Mouse (Mus musculus): ENCODE results near the gene Reps2.

DNA sequence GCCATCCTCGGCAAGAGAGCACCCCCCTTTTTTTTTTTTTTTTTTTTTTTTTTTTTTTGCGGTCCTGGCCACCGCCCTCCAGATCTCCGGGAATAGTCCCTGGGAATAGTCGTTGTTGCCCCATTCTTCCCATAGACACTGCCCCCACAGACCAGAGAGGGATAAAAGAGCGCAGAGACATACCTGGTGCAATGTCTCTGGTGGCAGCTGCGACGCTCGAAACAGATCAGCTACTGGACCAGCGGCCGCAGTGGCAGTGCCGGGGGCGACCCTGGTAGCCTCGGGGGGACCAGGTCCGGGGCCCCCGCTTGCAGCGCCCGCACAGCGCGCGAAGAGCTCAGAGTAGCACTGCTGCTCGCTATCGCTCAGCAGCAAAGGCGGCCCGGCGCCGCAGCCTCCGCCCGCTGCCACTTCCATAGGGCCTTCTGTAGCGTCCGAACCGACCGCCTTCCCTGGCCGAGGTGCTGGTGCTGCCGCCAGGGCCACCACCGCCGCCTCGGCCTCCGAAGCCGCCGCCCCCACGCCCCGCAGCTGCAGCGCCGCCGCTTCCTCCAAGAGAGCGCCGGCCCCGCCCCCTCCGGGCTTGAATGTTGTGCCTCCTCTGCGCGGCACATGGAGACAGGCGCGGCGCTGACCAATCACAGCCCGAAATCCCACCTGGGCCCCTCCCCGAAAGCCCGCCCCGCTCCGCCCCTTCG, at the start of gene Reps2:
- no peak for TF ChIP-seq POLR2A (IDR thresholded peaks at IDR 0.05; ENCODE audit: insufficient read depth, low read depth, low read length)
- TF ChIP-seq EP300 (IDR thresholded peaks at IDR 0.05; ENCODE audit: insufficient read depth, low read depth, low read length): no peak

Measured in heart, adult 2 months (tissue).